Mouse (Mus musculus): ENCODE measurements around the gene Gm6356. TPM values are rescaled to one million over a fixed set of nuclear protein-coding genes. Genes with fewer than 3 reads are reported as not detected.
"Not testable (repeated sequence)": the region's sequence is repeated elsewhere in the genome, so short reads cannot be mapped to it uniquely, and the experiment has no call there.

Gene Gm6356
- polyA plus RNA-seq (2012; ENCODE audit: insufficient read depth, insufficient read length, missing spikeins) = not detected in 2 replicates

GRCm38 (mm10) chr14:6973718-6974117 lies at the start of gene Gm6356:
Gm6356 (minus strand) TSS chr14:6973818.
- not testable (repeated sequence) for H3K27ac ChIP-seq (replicated peaks; ENCODE audit: low read depth, low read length); H3K4me3 ChIP-seq (ENCODE audit: insufficient read depth, low read depth, low read length); H3K4me1 ChIP-seq (ENCODE audit: control insufficient read depth, insufficient read depth, insufficient read length, low read length)

Other genes starting within 250 kb of the Gm6356 start
- not detected in 2 replicates for gene Gm3636, start 231.5 kb downstream of the Gm6356 start, polyA plus RNA-seq (2012; ENCODE audit: insufficient read depth, insufficient read length, missing spikeins)
- gene Gm8362, start 199.4 kb downstream of the Gm6356 start, polyA plus RNA-seq (2012; ENCODE audit: insufficient read depth, insufficient read length, missing spikeins) = not detected in 2 replicates
- not detected in 2 replicates for gene Gm3642, start 133.5 kb downstream of the Gm6356 start, polyA plus RNA-seq (2012; ENCODE audit: insufficient read depth, insufficient read length, missing spikeins)
- not detected in 2 replicates for gene Gm3667, start 83.9 kb downstream of the Gm6356 start, polyA plus RNA-seq (2012; ENCODE audit: insufficient read depth, insufficient read length, missing spikeins)
- gene Gm10406, start 53.6 kb upstream of the Gm6356 start, polyA plus RNA-seq (2012; ENCODE audit: insufficient read depth, insufficient read length, missing spikeins) = not detected in 2 replicates
- not detected in 2 replicates for gene Gm3685, start 71.2 kb upstream of the Gm6356 start, polyA plus RNA-seq (2012; ENCODE audit: insufficient read depth, insufficient read length, missing spikeins)
- gene Gm3696, start 126.8 kb upstream of the Gm6356 start, polyA plus RNA-seq (2012; ENCODE audit: insufficient read depth, insufficient read length, missing spikeins) = not detected in 2 replicates
- gene Gm6676, start 151.6 kb upstream of the Gm6356 start, polyA plus RNA-seq (2012; ENCODE audit: insufficient read depth, insufficient read length, missing spikeins) = not detected in 2 replicates
- gene Gm3512, start 200.7 kb upstream of the Gm6356 start, polyA plus RNA-seq (2012; ENCODE audit: insufficient read depth, insufficient read length, missing spikeins) = not detected in 2 replicates
- gene Gm16434, start 220.7 kb upstream of the Gm6356 start, polyA plus RNA-seq (2012; ENCODE audit: insufficient read depth, insufficient read length, missing spikeins) = not detected in 2 replicates